In genomic region chr11:23647835-23648234, GRCm38 (mm10) we compare ENCODE assay signal across 16 mouse cellular contexts.
"Had no signal": no experiment of that assay in that cellular context is flagged by ENCODE, and none has a peak within 500 bp of the region (broad histone marks: within the 10 kb centered on the region; RNA-seq: fewer than 3 reads in every experiment).

No protein-coding gene starts in this region.

- H3K27ac ChIP-seq: neural tube, embryonic 13.5 days; neural tube, embryonic 15.5 days; stomach, embryonic 15.5 days; stomach, postnatal 0 days had no signal

- DNase-seq: retina, postnatal 1 day; right cerebral cortex, adult 18-20 months; right cerebral cortex, postnatal 14 days; right cerebral cortex, postnatal 25 days; right cerebral cortex, postnatal 4 days; spleen, adult 18-20 months; thymus, adult 18-20 months; thymus, adult 2 months; thymus, postnatal 14 days; thymus, postnatal 25 days; thymus, postnatal 36 days; thymus, postnatal 4 days had no signal

- H3K9ac ChIP-seq: neural tube, embryonic 13.5 days; neural tube, embryonic 15.5 days; stomach, embryonic 15.5 days had no signal

- H3K4me3 ChIP-seq: neural tube, embryonic 13.5 days; neural tube, embryonic 15.5 days; stomach, embryonic 15.5 days had no signal

- H3K9me3 ChIP-seq: neural tube, embryonic 13.5 days; neural tube, embryonic 15.5 days; stomach, embryonic 15.5 days had no signal

- H3K27me3 ChIP-seq: neural tube, embryonic 13.5 days; neural tube, embryonic 15.5 days; stomach, embryonic 15.5 days had no signal

- H3K4me1 ChIP-seq: neural tube, embryonic 13.5 days; neural tube, embryonic 15.5 days; stomach, embryonic 15.5 days had no signal
